Comparison of ENCODE assay signal across 8 mouse cellular contexts in genomic region chr3:33824135-33824946, GRCm38 (mm10). TPM values are rescaled to one million over a fixed set of nuclear protein-coding genes. Genes with fewer than 3 reads are reported as not detected.
A peak's percentile ranks its signal among the peaks of the same experiment; 100 is the strongest.
DNase-seq lines count a peak whose midpoint lies in the region; TF ChIP-seq lines count a peak whose summit lies in the region.

No protein-coding gene starts in this region.

- no peak for TF ChIP-seq POLR2A in lung, adult 2 months (IDR thresholded peaks at IDR 0.05; ENCODE audit: borderline replicate concordance, extremely low read depth, low read depth, low read length)

- 38% methylated on average over 9 of the region's 9 CpGs for WGBS in lung, adult 2 months

- peak; percentile 89 for TF ChIP-seq CTCF in lung, adult 2 months (IDR thresholded peaks at IDR 0.05; ENCODE audit: insufficient read depth, low read length)

- H3K4me1 ChIP-seq in lung, adult 2 months (ENCODE audit: control insufficient read depth, insufficient read depth, low read length): no peaks in the 10 kb centered on the region

- peak; percentile 34 for DNase-seq in gastrocnemius, postnatal 10 days
- DNase-seq in gastrocnemius, postnatal 36 days: no peak
- DNase-seq in thymus, postnatal 25 days: peak; percentile 14
- DNase-seq in thymus, postnatal 36 days: no peak
- peak; percentile 52 for DNase-seq in cerebellum, postnatal 14 days
- DNase-seq in heart, postnatal 14 days: peak; percentile 16 to 37
- no peak for DNase-seq in lung, adult 2 months
- DNase-seq in retina, postnatal 1 day: peak; percentile 74

- intact Hi-C loops in gastrocnemius, postnatal 36 days (cut with DNase I): loop anchor here (2.0 kb wide), 1 partner anchor 94 kb away; no protein-coding TSS in a partner anchor
- intact Hi-C loops in heart, postnatal 14 days (cut with DNase I): loop anchor here (1.0 kb wide), 1 partner anchor 95 kb away; no protein-coding TSS in a partner anchor

- H3K4me3 ChIP-seq in lung, adult 2 months (replicated peaks; ENCODE audit: extremely low read depth, low read depth, low read length): no peak overlapping the region

RNA-seq across cellular contexts. Expression of gene Ccdc39, which starts 19.8 kb away (rescaled TPM):
- under 1 TPM; 0.21 to 0.68 TPM for total RNA-seq in gastrocnemius, postnatal 10 days (2021)
- under 1 TPM; 0.15 to 0.26 TPM for total RNA-seq in gastrocnemius, postnatal 36 days (2021)
- under 1 TPM; 0.37 to 0.53 TPM for total RNA-seq in heart, postnatal 14 days (2021)
- polyA plus RNA-seq in lung, adult 2 months (2012; rRNA removed): 8.0 and 10.7 TPM in 2 replicates

RNA-seq across cellular contexts. Expression of gene Ttc14, which starts 24.7 kb away (rescaled TPM):
- 10 to 100 TPM; 13.6 to 19.4 TPM for total RNA-seq in gastrocnemius, postnatal 10 days (2021)
- 10 to 100 TPM in 1 of 2 experiments, 1 to 10 TPM in 1; 9.1 to 11.3 TPM for total RNA-seq in gastrocnemius, postnatal 36 days (2021)
- total RNA-seq in heart, postnatal 14 days (2021): 10 to 100 TPM; 24.9 to 26.7 TPM
- polyA plus RNA-seq in lung, adult 2 months (2012; rRNA removed): 30.3 and 60.5 TPM in 2 replicates

Comparison
In these comparisons a context has a peak if more than half of its experiments do, and no peak if none do; other contexts are left out.
1. DNase-seq: peak in gastrocnemius, postnatal 10 days (single experiment), thymus, postnatal 25 days (single experiment), cerebellum, postnatal 14 days (2 of 2), heart, postnatal 14 days (2 of 2) and retina, postnatal 1 day (single experiment); none in gastrocnemius, postnatal 36 days (0 of 2), thymus, postnatal 36 days (0 of 2) and lung, adult 2 months (single experiment).